Mouse (Mus musculus): ENCODE data around the gene Tmem242.

DNA sequence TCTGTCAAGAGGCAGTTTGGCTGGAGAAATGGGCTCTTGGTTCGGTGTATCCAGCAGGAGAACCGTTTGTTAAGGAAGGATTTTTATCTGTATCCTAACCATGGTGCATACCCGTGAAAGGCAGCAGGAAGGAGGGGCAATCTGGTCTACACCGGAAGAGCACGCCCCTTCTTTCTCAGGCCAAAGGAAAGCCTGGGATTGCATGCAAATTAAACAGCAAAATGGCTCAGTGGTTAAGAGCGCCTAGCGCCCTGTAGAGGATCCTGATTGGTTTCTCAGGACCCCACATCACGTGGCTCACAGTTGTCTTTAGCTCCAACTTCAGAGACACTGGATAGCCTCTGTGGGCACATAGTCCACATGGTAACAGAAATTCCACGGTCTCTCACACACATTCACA is 21.0 kb downstream of the Tmem242 start:
- no peak for TF ChIP-seq CTCF (IDR thresholded peaks at IDR 0.05; ENCODE audit: borderline replicate concordance, control insufficient read depth, extremely low read depth, insufficient read depth, low read length, poor library complexity)
- no peak for TF ChIP-seq POLR2A (IDR thresholded peaks at IDR 0.05; ENCODE audit: control insufficient read depth, extremely low read depth, insufficient read depth, low read length, poor library complexity)
